Mouse (Mus musculus): ENCODE data around the gene Idi1. TPM values are rescaled to one million over a fixed set of nuclear protein-coding genes. Genes with fewer than 3 reads are reported as not detected.

Idi1 gene
- total and polyA plus RNA-seq, 3 experiments = 36.2 to 253 (median 126) TPM

DNA sequence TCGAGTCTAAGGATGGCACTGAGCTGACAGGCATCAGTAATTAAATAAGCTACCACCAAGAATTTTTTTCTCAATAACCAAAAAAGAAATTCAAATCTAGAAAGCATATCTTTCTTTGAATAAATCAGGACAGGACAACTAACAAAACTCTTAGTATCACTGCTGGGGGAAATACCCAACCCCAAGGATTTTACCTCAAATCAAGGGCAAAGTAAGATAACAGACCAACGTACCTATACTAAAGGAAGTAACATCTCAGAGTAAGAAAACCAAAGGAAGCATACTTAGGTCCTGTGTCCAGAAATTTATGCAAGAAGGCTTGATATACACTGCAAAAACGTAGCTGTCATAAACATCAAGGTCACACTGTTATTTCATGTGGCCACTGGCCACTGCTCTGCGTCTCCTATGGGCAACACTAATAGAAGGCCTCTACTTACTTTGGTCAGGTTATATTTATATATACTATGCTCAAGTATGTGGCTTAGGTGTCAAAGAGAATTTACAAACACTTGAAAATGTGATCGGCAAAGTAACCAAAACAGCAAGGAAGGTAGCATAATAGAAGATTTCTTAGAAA lies 15.6 kb upstream of the Idi1 start:
- Histone ChIP-seq H3K4me2 (ENCODE audit: insufficient read depth, low read depth, poor library complexity, severe bottlenecking) (peak overlapping the region; percentile 95), H3K9me3 (replicated peaks; ENCODE audit: low read length) (no peaks in the 10 kb centered on the region), H3K79me2 (replicated peaks; ENCODE audit: control insufficient read depth, extremely low read depth, insufficient read depth, poor library complexity, severe bottlenecking) (peaks cover 51% of the 10 kb centered on the region), H3K4me1 (ENCODE audit: control insufficient read depth in 1 of 2, insufficient read depth in 2 of 2) (peaks cover 2 to 49% of the 10 kb centered on the region in 2 experiments; a peak in 2 of 4 replicates), H3K27ac (ENCODE audit: insufficient read depth, low read depth) (peak overlapping the region; percentile 88; the same call in 1 of the 2 replicates), H3K4me3 (replicated peaks in 1 of 3; ENCODE audit: low read depth in 2 of 3, low read length in 2 of 3, poor library complexity in 1 of 3) (peak overlapping the region; percentile 88 to 99 (median 89)), H3K9ac (ENCODE audit: insufficient read depth, low read depth) (peak overlapping the region; percentile 58), H3K27me3 (replicated peaks) (no peaks in the 10 kb centered on the region), H3K36me3 (replicated peaks in 1 of 2; ENCODE audit: control insufficient read depth in 1 of 2, insufficient read depth in 1 of 2, low read length in 1 of 2) (peaks cover 12 to 27% of the 10 kb centered on the region in 2 experiments)
- dilution Hi-C loops (cut with MboI; ENCODE audit: extremely low pct_ligation_motif_present, extremely low pct_unique_long_range_greater_than_20kb, low sequenced_read_pairs) (no loop called here), in situ Hi-C loops (cut with MboI; ENCODE audit: low pct_ligation_motif_present, low pct_unique_long_range_greater_than_20kb, low sequenced_read_pairs) (no loop called here)
- no peak for TF ChIP-seq PAX5 (IDR thresholded peaks at IDR 0.05; ENCODE audit: low read length)
- 0 out of 2 replicates have a peak, but pooled peaks have one; percentile 40 for TF ChIP-seq ZMIZ1 (IDR thresholded peaks at IDR 0.05; ENCODE audit: low read depth, low read length)
- no peak for TF ChIP-seq TBP (conservative IDR thresholded peaks at IDR 0.05; ENCODE audit: low read depth, low read length)
- no peak for TF ChIP-seq GABPA (IDR thresholded peaks at IDR 0.05; ENCODE audit: insufficient replicate concordance, low read depth, low read length)
- 0 out of 2 replicates have a peak, but pooled peaks have one; percentile 32 for TF ChIP-seq CHD1 (IDR thresholded peaks at IDR 0.05; ENCODE audit: low read depth, low read length)
- TF ChIP-seq MAZ (IDR thresholded peaks at IDR 0.05; ENCODE audit: low read depth, low read length) = 0 out of 2 replicates have a peak, but pooled peaks have one; percentile 6
- DNase-seq (ENCODE audit: extremely low read depth) = no peak

DNA sequence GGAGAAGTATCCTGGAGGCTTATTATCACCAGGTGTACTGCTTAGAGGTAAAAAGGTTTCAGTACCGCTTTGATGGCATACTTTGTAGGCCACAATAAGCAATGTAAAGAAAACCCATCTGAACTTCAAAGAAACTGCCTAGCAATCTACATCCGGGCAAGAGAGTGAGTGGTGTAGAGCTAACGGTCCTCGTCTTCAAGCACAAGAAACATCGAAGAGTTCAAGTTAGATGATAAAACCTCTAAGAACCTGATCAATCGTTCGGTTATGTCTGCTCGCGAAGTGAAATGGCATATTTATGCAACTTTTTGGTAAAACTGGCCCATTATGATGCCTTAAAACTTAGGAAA lies 15.2 kb upstream of the Idi1 start:
- H3K79me2 ChIP-seq (replicated peaks; ENCODE audit: control insufficient read depth, extremely low read depth, insufficient read depth, poor library complexity, severe bottlenecking) = peaks cover 47% of the 10 kb centered on the region
- dilution Hi-C loops (cut with MboI; ENCODE audit: extremely low pct_ligation_motif_present, extremely low pct_unique_long_range_greater_than_20kb, low sequenced_read_pairs) = no loop called here
- H3K9ac ChIP-seq (ENCODE audit: insufficient read depth, low read depth) = peak overlapping the region; percentile 58
- H3K9me3 ChIP-seq (replicated peaks; ENCODE audit: low read length) = no peaks in the 10 kb centered on the region
- H3K36me3 ChIP-seq (replicated peaks in 1 of 2; ENCODE audit: control insufficient read depth in 1 of 2, insufficient read depth in 1 of 2, low read length in 1 of 2) = peaks cover 8 to 22% of the 10 kb centered on the region in 2 experiments
- in situ Hi-C loops (cut with MboI; ENCODE audit: low pct_ligation_motif_present, low pct_unique_long_range_greater_than_20kb, low sequenced_read_pairs) = no loop called here
- peaks cover 2 to 44% of the 10 kb centered on the region in 2 experiments; a peak in 2 of 4 replicates for H3K4me1 ChIP-seq (ENCODE audit: control insufficient read depth in 1 of 2, insufficient read depth in 2 of 2)
- peak overlapping the region; percentile 95 for H3K4me2 ChIP-seq (ENCODE audit: insufficient read depth, low read depth, poor library complexity, severe bottlenecking)
- peak overlapping the region; percentile 88 to 99 (median 89) for H3K4me3 ChIP-seq (replicated peaks in 1 of 3; ENCODE audit: low read depth in 2 of 3, low read length in 2 of 3, poor library complexity in 1 of 3)
- peak overlapping the region; percentile 88 for H3K27ac ChIP-seq (ENCODE audit: insufficient read depth, low read depth)
- no peaks in the 10 kb centered on the region for H3K27me3 ChIP-seq (replicated peaks)
- TF ChIP-seq MAX (IDR thresholded peaks at IDR 0.05; ENCODE audit: low read length) = peak; percentile 10; the same call in 1 of the 2 replicates
- no peak for TF ChIP-seq PAX5 (IDR thresholded peaks at IDR 0.05; ENCODE audit: low read length)
- TF ChIP-seq USF1 (IDR thresholded peaks at IDR 0.05; ENCODE audit: low read depth, low read length) = no peak
- peak; percentile 41; the same call in 1 of the 2 replicates for TF ChIP-seq SIN3A (IDR thresholded peaks at IDR 0.05; ENCODE audit: low read length)
- peak; percentile 5; the same call in 1 of the 2 replicates for TF ChIP-seq ELF1 (IDR thresholded peaks at IDR 0.05; ENCODE audit: low read depth, low read length)
- no peak for TF ChIP-seq JUND (conservative IDR thresholded peaks at IDR 0.05; ENCODE audit: low read depth, low read length)
- no peak for TF ChIP-seq ZKSCAN1 (IDR thresholded peaks at IDR 0.05; ENCODE audit: borderline replicate concordance, low read depth, low read length)
- TF ChIP-seq MEF2A (IDR thresholded peaks at IDR 0.05; ENCODE audit: borderline replicate concordance, low read depth, low read length) = no peak
- no peak for TF ChIP-seq POLR2AphosphoS2 (IDR thresholded peaks at IDR 0.05; ENCODE audit: low read depth, low read length)
- TF ChIP-seq CHD1 (IDR thresholded peaks at IDR 0.05; ENCODE audit: low read depth, low read length) = peak; percentile 66; the same call in 1 of the 2 replicates
- TF ChIP-seq TBP (conservative IDR thresholded peaks at IDR 0.05; ENCODE audit: low read depth, low read length) = no peak
- TF ChIP-seq HCFC1 (IDR thresholded peaks at IDR 0.05; ENCODE audit: low read depth, low read length) = no peak
- DNase-seq (ENCODE audit: extremely low read depth) = no peak
